Mouse (Mus musculus) induced T-regulatory cell, adult 2 months (primary cell): ENCODE data around the gene Efl1.
"Not testable (repeated sequence)": the region's sequence is repeated elsewhere in the genome, so short reads cannot be mapped to it uniquely, and the experiment has no call there.

Experiments
- DNase-seq: peaks from one replicate; pipeline ENCODE4 v3.0.0-alpha.2; 2012; ENCODE audit warnings: low read depth

The Efl1 gene

GRCm38 (mm10) chr7:82719740-82720139, 71.3 kb downstream of the Efl1 start:
- DNase-seq: no peak

- DNase-seq: no peak
Measured at GRCm38 (mm10) chr7:82720501-82720900, 72.1 kb downstream of the Efl1 start.

- no peak for DNase-seq
Measured at GRCm38 (mm10) chr7:82720906-82721305, 72.5 kb downstream of the Efl1 start.

- no peak for DNase-seq
Measured at GRCm38 (mm10) chr7:82722486-82723123, 74.2 kb downstream of the Efl1 start.

GRCm38 (mm10) chr7:82723151-82723871, 74.9 kb downstream of the Efl1 start:
- DNase-seq: no peak

- DNase-seq: no peak
Measured at GRCm38 (mm10) chr7:82724491-82724890, 76.1 kb downstream of the Efl1 start.

GRCm38 (mm10) chr7:82725006-82725636, 76.7 kb downstream of the Efl1 start:
- DNase-seq: no peak

- DNase-seq: no peak
Measured at GRCm38 (mm10) chr7:82725741-82726450, 77.5 kb downstream of the Efl1 start.

GRCm38 (mm10) chr7:82727066-82727465, 78.7 kb downstream of the Efl1 start:
- no peak for DNase-seq

- DNase-seq: not testable (repeated sequence)
Measured at GRCm38 (mm10) chr7:82729009-82729408, 80.6 kb downstream of the Efl1 start.

- no peak for DNase-seq
Measured at GRCm38 (mm10) chr7:82733118-82733517, 84.7 kb downstream of the Efl1 start.

GRCm38 (mm10) chr7:82733995-82734394, 85.6 kb downstream of the Efl1 start:
- no peak for DNase-seq

GRCm38 (mm10) chr7:82734748-82735600, 86.6 kb downstream of the Efl1 start:
- no peak for DNase-seq

- DNase-seq: no peak
Measured at GRCm38 (mm10) chr7:82743116-82743765, 94.8 kb downstream of the Efl1 start.

- DNase-seq: no peak
Measured at GRCm38 (mm10) chr7:82744167-82744715, 95.8 kb downstream of the Efl1 start.

GRCm38 (mm10) chr7:82748812-82749211, 100.4 kb downstream of the Efl1 start:
- DNase-seq: no peak

- DNase-seq: no peak
Measured at GRCm38 (mm10) chr7:82749239-82749638, 100.8 kb downstream of the Efl1 start.

GRCm38 (mm10) chr7:82752171-82753085, 104.0 kb downstream of the Efl1 start:
- DNase-seq: no peak

GRCm38 (mm10) chr7:82755602-82756155, 107.3 kb downstream of the Efl1 start:
- DNase-seq: no peak
